Mouse (Mus musculus) embryonic facial prominence, embryonic 14.5 days (tissue): ENCODE measurements around the gene Lbhd1. TPM values are rescaled to one million over a fixed set of nuclear protein-coding genes. Genes with fewer than 3 reads are reported as not detected.
A peak's percentile ranks its signal among the peaks of the same experiment; 100 is the strongest.

Experiments used
- ATAC-seq: fragments of 200-750 bp; cut with Nextera tagmentation; 2 replicates; pipeline ENCODE4 v1.8.0; 2017; ENCODE audit warnings: low read depth, moderate number of reproducible peaks, moderate TSS enrichment
- DNase-seq: peaks from one replicate; pipeline ENCODE4 v3.0.0-alpha.2; 2015; ENCODE audit warnings: low spot score
- H3K27ac ChIP-seq: fragments of 300-500 bp; sonication (generic); replicated peaks from 2 replicates; pipeline ENCODE4 v1.5.1; 2014; ENCODE audit warnings: low read depth, mild to moderate bottlenecking, low read length, moderate library complexity
- H3K27me3 ChIP-seq: fragments of 300-500 bp; sonication (generic); replicated peaks from 2 replicates; pipeline ENCODE4 v1.6.1; 2014; ENCODE audit warnings: low read length; ENCODE audit not compliant: control insufficient read depth, insufficient read depth
- H3K36me3 ChIP-seq: fragments of 300-500 bp; sonication (generic); 2 replicates; pipeline ENCODE4 v1.6.1; 2014; ENCODE audit warnings: low read length, mixed read lengths; ENCODE audit not compliant: control insufficient read depth, insufficient read depth
- H3K4me1 ChIP-seq: fragments of 300-500 bp; sonication (generic); 2 replicates; pipeline ENCODE4 v1.6.1; 2014; ENCODE audit warnings: antibody characterized with exemption, low read length; ENCODE audit not compliant: control insufficient read depth, insufficient read depth
- H3K4me2 ChIP-seq: fragments of 300-500 bp; sonication (generic); 2 replicates; pipeline ENCODE4 v1.6.1; 2014; ENCODE audit warnings: low read depth, mild to moderate bottlenecking, low read length, moderate library complexity, mixed read lengths
- H3K4me3 ChIP-seq: fragments of 300-500 bp; sonication (generic); 2 replicates; pipeline ENCODE4 v1.5.1; 2014; ENCODE audit warnings: low read depth, mild to moderate bottlenecking, low read length
- H3K9ac ChIP-seq: fragments of 300-500 bp; sonication (generic); 2 replicates; pipeline ENCODE4 v1.6.1; 2014; ENCODE audit warnings: low read depth, mild to moderate bottlenecking, low read length, moderate library complexity, mixed read lengths
- H3K9me3 ChIP-seq: fragments of 300-500 bp; sonication (generic); 2 replicates; pipeline ENCODE4 v1.6.1; 2016; ENCODE audit warnings: low read length; ENCODE audit not compliant: control insufficient read depth
- WGBS: fragments of 180-500 bp; shearing (Covaris S2); extraction: QIAGEN DNeasy Blood & Tissue Kit; methylation state at CpG from one replicate; pipeline ENCODE4 v1.1.7; 2014; 5-methylcytosine and 5-hydroxymethylcytosine counted together
- polyA plus RNA-seq: library from polyadenylated mRNA; unstranded; fragments of >200 nt; fragmentation: Nextera tagmentation; extraction: Ambion mirVana; gene quantifications from 2 replicates; pipeline ENCODE4 v1.2.1, GENCODE M21; 2014

Lbhd1 gene
- polyA plus RNA-seq, 1 experiment from 2014 or later, result 68.8 TPM

- Histone ChIP-seq H3K27ac (no peak overlapping the region), H3K4me1 (peaks cover 23% of the 10 kb centered on the region)
These were observed 40.6 kb upstream of the Lbhd1 start for GRCm38 (mm10) chr19:8842961-8843360.

GRCm38 (mm10) chr19:8844371-8845129 is 39.0 kb upstream of the Lbhd1 start:
- H3K9ac ChIP-seq, result no peak overlapping the region
- ATAC-seq, result no peak; the same call in 1 of the 2 replicates

More at GRCm38 (mm10) chr19:8842961-8843360, 40.6 kb upstream of the Lbhd1 start:
- Histone ChIP-seq H3K4me3 (no peak overlapping the region), H3K36me3 (peaks cover 32% of the 10 kb centered on the region; the same call in 1 of the 2 replicates), H3K4me2 (no peak overlapping the region), H3K9ac (no peak overlapping the region), H3K9me3 (no peaks in the 10 kb centered on the region), H3K27me3 (no peaks in the 10 kb centered on the region)
- WGBS, result 88% methylated on average over 6 of the region's 6 CpGs
- no peak for DNase-seq
- ATAC-seq, result no peak

GRCm38 (mm10) chr19:8848356-8848755 is 35.2 kb upstream of the Lbhd1 start:
- no peak for ATAC-seq
- no peak for DNase-seq
- H3K36me3 ChIP-seq, result peaks cover 24% of the 10 kb centered on the region; the same call in 1 of the 2 replicates
- H3K27ac ChIP-seq, result no peak overlapping the region
- no peak overlapping the region for H3K4me2 ChIP-seq
- H3K9ac ChIP-seq, result no peak overlapping the region
- no peaks in the 10 kb centered on the region for H3K9me3 ChIP-seq
- WGBS, result 57% methylated on average over 5 of the region's 5 CpGs
- H3K4me1 ChIP-seq, result 0 out of 2 replicates have a peak, but pooled peaks cover 3% of the 10 kb centered on the region
- no peaks in the 10 kb centered on the region for H3K27me3 ChIP-seq
- no peak overlapping the region for H3K4me3 ChIP-seq

More at GRCm38 (mm10) chr19:8844371-8845129, 39.0 kb upstream of the Lbhd1 start:
- peaks cover 32% of the 10 kb centered on the region; the same call in 1 of the 2 replicates for H3K36me3 ChIP-seq
- peak; percentile 83 for DNase-seq
- WGBS, result 55% methylated on average over 5 of the region's 5 CpGs
- no peaks in the 10 kb centered on the region for H3K27me3 ChIP-seq
- H3K4me1 ChIP-seq, result peaks cover 9% of the 10 kb centered on the region
- no peaks in the 10 kb centered on the region for H3K9me3 ChIP-seq
- H3K27ac ChIP-seq, result no peak overlapping the region
- H3K4me2 ChIP-seq, result no peak overlapping the region
- H3K4me3 ChIP-seq, result no peak overlapping the region

- H3K27ac ChIP-seq, result peak within 1 kb of the TSS; percentile 46
- H3K4me3 ChIP-seq, result no peak within 1 kb of the TSS
- DNase-seq, result peak; percentile 72
- H3K4me2 ChIP-seq, result peak within 1 kb of the TSS; percentile 28; the same call in 1 of the 2 replicates
- WGBS, result 12% methylated on average over 7 of the region's 7 CpGs
- H3K9ac ChIP-seq, result peak within 1 kb of the TSS; percentile 37; the same call in 1 of the 2 replicates
- peak; percentile 73; the same call in 1 of the 2 replicates for ATAC-seq
- H3K9me3 ChIP-seq, result no peaks in the 10 kb centered on the region
- H3K27me3 ChIP-seq, result no peaks in the 10 kb centered on the region
- peaks cover 24% of the 10 kb centered on the region; the same call in 1 of the 2 replicates for H3K36me3 ChIP-seq
- 0 out of 2 replicates have a peak, but pooled peaks cover 3% of the 10 kb centered on the region for H3K4me1 ChIP-seq
These were observed 33.1 kb upstream of the Lbhd1 start, which contains the start of gene Lrrn4cl for GRCm38 (mm10) chr19:8850402-8850901. TSS of gene Lrrn4cl (plus strand) at chr19:8850768.

- Histone ChIP-seq H3K4me2 (no peak overlapping the region), H3K27ac (no peak overlapping the region), H3K27me3 (no peaks in the 10 kb centered on the region), H3K36me3 (peaks cover 13% of the 10 kb centered on the region; the same call in 1 of the 2 replicates), H3K9ac (no peak overlapping the region), H3K9me3 (no peaks in the 10 kb centered on the region), H3K4me3 (no peak overlapping the region), H3K4me1 (0 out of 2 replicates have a peak, but pooled peaks cover 3% of the 10 kb centered on the region)
- DNase-seq (no peak), ATAC-seq (no peak)
- WGBS, result 55% methylated on average over 7 of the region's 7 CpGs
These were observed 31.9 kb upstream of the Lbhd1 start for GRCm38 (mm10) chr19:8851639-8852038.

GRCm38 (mm10) chr19:8852236-8852928 is 31.1 kb upstream of the Lbhd1 start:
- Histone ChIP-seq H3K4me1 (0 out of 2 replicates have a peak, but pooled peaks cover 3% of the 10 kb centered on the region), H3K4me3 (no peak overlapping the region), H3K27ac (no peak overlapping the region), H3K4me2 (no peak overlapping the region), H3K9me3 (no peaks in the 10 kb centered on the region), H3K36me3 (peaks cover 6% of the 10 kb centered on the region; the same call in 1 of the 2 replicates), H3K9ac (no peak overlapping the region), H3K27me3 (no peaks in the 10 kb centered on the region)
- WGBS, result 56% methylated on average over 10 of the region's 10 CpGs
- DNase-seq, result no peak
- peak; percentile 31; the same call in 1 of the 2 replicates for ATAC-seq

GRCm38 (mm10) chr19:8853117-8853516 is 30.4 kb upstream of the Lbhd1 start:
- 80% methylated on average over 3 of the region's 3 CpGs for WGBS
- no peak for ATAC-seq
- Histone ChIP-seq H3K27me3 (no peaks in the 10 kb centered on the region), H3K4me2 (no peak overlapping the region), H3K4me1 (0 out of 2 replicates have a peak, but pooled peaks cover 3% of the 10 kb centered on the region), H3K4me3 (no peak overlapping the region), H3K9ac (no peak overlapping the region), H3K27ac (no peak overlapping the region), H3K9me3 (no peaks in the 10 kb centered on the region), H3K36me3 (no peaks in the 10 kb centered on the region)
- no peak for DNase-seq

- H3K9ac ChIP-seq, result no peak overlapping the region
- no peak overlapping the region for H3K27ac ChIP-seq
- H3K27me3 ChIP-seq, result no peaks in the 10 kb centered on the region
- no peaks in the 10 kb centered on the region for H3K36me3 ChIP-seq
- ATAC-seq (no peak), DNase-seq (peak; percentile 41)
- H3K9me3 ChIP-seq, result no peaks in the 10 kb centered on the region
- H3K4me2 ChIP-seq, result no peak overlapping the region
- H3K4me1 ChIP-seq, result no peaks in the 10 kb centered on the region
- H3K4me3 ChIP-seq, result no peak overlapping the region
- 43% methylated on average over 4 of the region's 4 CpGs for WGBS
These were observed 25.8 kb upstream of the Lbhd1 start for GRCm38 (mm10) chr19:8857689-8858088.
